Mouse (Mus musculus): ENCODE measurements around the gene Wfdc2. TPM values are rescaled to one million over a fixed set of nuclear protein-coding genes. Genes with fewer than 3 reads are reported as not detected.
"Not testable (repeated sequence)": the region's sequence is repeated elsewhere in the genome, so short reads cannot be mapped to it uniquely, and the experiment has no call there.

Wfdc2 gene
- polyA plus RNA-seq, 1 experiment from 2014 or later = 6.2 TPM

DNA sequence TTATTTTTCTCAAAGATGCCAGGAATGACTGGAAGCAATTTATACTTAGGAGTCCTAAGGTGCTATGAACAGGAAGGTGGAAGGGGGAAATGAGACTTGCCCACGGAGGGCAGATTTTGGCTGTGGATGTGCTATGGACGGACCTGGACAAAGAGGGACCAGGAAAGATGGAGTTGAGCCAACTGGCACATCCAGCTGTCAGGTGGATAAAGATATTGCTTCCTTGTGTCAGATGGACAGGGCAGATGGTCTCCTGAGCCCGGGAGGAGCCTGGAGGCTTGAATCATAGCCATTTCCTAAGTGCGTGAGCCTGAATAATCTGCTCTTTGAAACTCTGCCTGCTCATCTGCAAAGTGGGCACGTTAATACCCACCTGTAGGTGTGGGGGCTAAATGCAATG lies 2.1 kb downstream of the Wfdc2 start:
- no peak overlapping the region for H3K9ac ChIP-seq (ENCODE audit: low read length)
- H3K9me3 ChIP-seq (ENCODE audit: control insufficient read depth, low read length) = no peaks in the 10 kb centered on the region
- H3K27me3 ChIP-seq (ENCODE audit: control insufficient read depth, insufficient read depth, low read length) = peaks cover 27% of the 10 kb centered on the region
- H3K4me2 ChIP-seq (ENCODE audit: low read length) = no peak overlapping the region
- WGBS = 63% methylated on average over 5 of the region's 5 CpGs
- H3K27ac ChIP-seq (replicated peaks in 1 of 2; ENCODE audit: control insufficient read depth in 1 of 2, insufficient read depth in 1 of 2, low read depth in 2 of 2, low read length in 2 of 2) = no peak overlapping the region
- ATAC-seq (ENCODE audit: insufficient number of reproducible peaks, insufficient read depth, low FRiP score, low read depth) = no peak
- H3K4me3 ChIP-seq (ENCODE audit: control insufficient read depth in 1 of 2, insufficient read depth in 1 of 2, low read depth in 1 of 2, low read length in 2 of 2) = no peak overlapping the region
- H3K4me1 ChIP-seq (ENCODE audit: control insufficient read depth in 2 of 2, insufficient read depth in 2 of 2, low read length in 2 of 2) = peaks cover 0 to 14% of the 10 kb centered on the region in 2 experiments; a peak in 3 of 4 replicates
- H3K36me3 ChIP-seq (ENCODE audit: control insufficient read depth, insufficient read depth, low read length) = no peaks in the 10 kb centered on the region

GRCm38 (mm10) chr2:164566997-164567396 lies 4.8 kb downstream of the Wfdc2 start:
- WGBS = 88% methylated on average over 2 of the region's 2 CpGs
- Histone ChIP-seq H3K4me3 (ENCODE audit: control insufficient read depth in 1 of 2, insufficient read depth in 1 of 2, low read depth in 1 of 2, low read length in 2 of 2) (no peak overlapping the region), H3K27ac (replicated peaks in 1 of 2; ENCODE audit: control insufficient read depth in 1 of 2, insufficient read depth in 1 of 2, low read depth in 2 of 2, low read length in 2 of 2) (no peak overlapping the region), H3K36me3 (ENCODE audit: control insufficient read depth, insufficient read depth, low read length) (no peaks in the 10 kb centered on the region), H3K27me3 (ENCODE audit: control insufficient read depth, insufficient read depth, low read length) (peaks cover 17% of the 10 kb centered on the region), H3K9me3 (ENCODE audit: control insufficient read depth, low read length) (no peaks in the 10 kb centered on the region), H3K4me2 (ENCODE audit: low read length) (no peak overlapping the region), H3K4me1 (ENCODE audit: control insufficient read depth in 2 of 2, insufficient read depth in 2 of 2, low read length in 2 of 2) (peaks cover 0 to 14% of the 10 kb centered on the region in 2 experiments; a peak in 3 of 4 replicates), H3K9ac (ENCODE audit: low read length) (no peak overlapping the region)
- no peak for ATAC-seq (ENCODE audit: insufficient number of reproducible peaks, insufficient read depth, low FRiP score, low read depth)

DNA sequence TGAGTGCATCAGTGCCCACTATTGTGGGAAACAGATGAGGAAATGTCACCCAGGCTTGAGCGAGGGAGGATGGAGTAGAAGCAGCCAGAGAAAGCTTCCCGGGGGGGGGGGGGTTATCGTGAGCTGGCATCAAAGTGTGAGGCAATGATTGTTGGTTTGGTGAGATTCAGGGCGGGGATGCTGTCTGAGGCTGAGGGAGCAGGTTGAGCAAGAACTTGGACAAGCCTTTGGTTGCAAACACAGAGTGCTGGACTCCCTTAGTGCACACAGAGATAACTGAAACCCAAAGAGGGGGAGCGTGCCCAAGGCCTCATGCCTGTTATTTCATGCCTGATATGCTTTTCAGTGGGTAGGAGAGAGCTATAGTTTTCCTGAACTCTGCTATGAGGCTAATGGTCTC lies 5.2 kb downstream of the Wfdc2 start:
- H3K4me3 ChIP-seq (ENCODE audit: control insufficient read depth in 1 of 2, insufficient read depth in 1 of 2, low read depth in 1 of 2, low read length in 2 of 2) = no peak overlapping the region
- peaks cover 0 to 11% of the 10 kb centered on the region in 2 experiments; a peak in 3 of 4 replicates for H3K4me1 ChIP-seq (ENCODE audit: control insufficient read depth in 2 of 2, insufficient read depth in 2 of 2, low read length in 2 of 2)
- H3K4me2 ChIP-seq (ENCODE audit: low read length) = no peak overlapping the region
- H3K36me3 ChIP-seq (ENCODE audit: control insufficient read depth, insufficient read depth, low read length) = no peaks in the 10 kb centered on the region
- WGBS = 79% methylated on average over 5 of the region's 5 CpGs
- ATAC-seq (ENCODE audit: insufficient number of reproducible peaks, insufficient read depth, low FRiP score, low read depth) = no peak
- no peak overlapping the region for H3K9ac ChIP-seq (ENCODE audit: low read length)
- no peaks in the 10 kb centered on the region for H3K9me3 ChIP-seq (ENCODE audit: control insufficient read depth, low read length)
- peaks cover 13% of the 10 kb centered on the region for H3K27me3 ChIP-seq (ENCODE audit: control insufficient read depth, insufficient read depth, low read length)
- H3K27ac ChIP-seq (replicated peaks in 1 of 2; ENCODE audit: control insufficient read depth in 1 of 2, insufficient read depth in 1 of 2, low read depth in 2 of 2, low read length in 2 of 2) = no peak overlapping the region

DNA sequence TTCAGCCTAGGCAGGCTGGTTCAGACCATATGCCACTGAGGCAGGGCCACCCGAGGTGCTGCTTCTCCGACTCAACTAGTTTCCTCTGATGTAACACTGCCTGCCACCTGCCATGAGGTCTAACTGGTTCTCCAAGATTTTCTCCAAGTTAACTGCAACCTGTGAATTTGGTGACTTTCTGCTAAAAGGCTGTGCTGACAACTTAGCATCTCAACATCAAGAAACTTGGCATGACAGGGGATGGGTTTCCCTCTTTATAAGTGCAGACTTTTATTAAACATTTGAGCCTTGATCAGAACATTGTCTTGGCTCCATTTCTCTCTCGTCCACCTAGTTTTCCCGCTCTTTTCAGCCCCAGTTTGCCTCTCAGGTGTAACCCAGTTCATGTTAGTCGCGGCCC lies 11.1 kb downstream of the Wfdc2 start, which contains the start of gene Spint3:
Spint3 (minus strand) TSS at position 101 of the 400 bp plus-strand sequence.
- H3K9ac ChIP-seq (ENCODE audit: low read length); ATAC-seq (ENCODE audit: insufficient number of reproducible peaks, insufficient read depth, low FRiP score, low read depth); H3K36me3 ChIP-seq (ENCODE audit: control insufficient read depth, insufficient read depth, low read length); H3K4me2 ChIP-seq (ENCODE audit: low read length); H3K9me3 ChIP-seq (ENCODE audit: control insufficient read depth, low read length); H3K27me3 ChIP-seq (ENCODE audit: control insufficient read depth, insufficient read depth, low read length); H3K4me1 ChIP-seq (ENCODE audit: control insufficient read depth in 2 of 2, insufficient read depth in 2 of 2, low read length in 2 of 2); H3K4me3 ChIP-seq (ENCODE audit: control insufficient read depth in 1 of 2, insufficient read depth in 1 of 2, low read depth in 1 of 2, low read length in 2 of 2); H3K27ac ChIP-seq (replicated peaks in 1 of 2; ENCODE audit: control insufficient read depth in 1 of 2, insufficient read depth in 1 of 2, low read depth in 2 of 2, low read length in 2 of 2): not testable (repeated sequence)
- WGBS = 71% methylated on average over 6 of the region's 6 CpGs

DNA sequence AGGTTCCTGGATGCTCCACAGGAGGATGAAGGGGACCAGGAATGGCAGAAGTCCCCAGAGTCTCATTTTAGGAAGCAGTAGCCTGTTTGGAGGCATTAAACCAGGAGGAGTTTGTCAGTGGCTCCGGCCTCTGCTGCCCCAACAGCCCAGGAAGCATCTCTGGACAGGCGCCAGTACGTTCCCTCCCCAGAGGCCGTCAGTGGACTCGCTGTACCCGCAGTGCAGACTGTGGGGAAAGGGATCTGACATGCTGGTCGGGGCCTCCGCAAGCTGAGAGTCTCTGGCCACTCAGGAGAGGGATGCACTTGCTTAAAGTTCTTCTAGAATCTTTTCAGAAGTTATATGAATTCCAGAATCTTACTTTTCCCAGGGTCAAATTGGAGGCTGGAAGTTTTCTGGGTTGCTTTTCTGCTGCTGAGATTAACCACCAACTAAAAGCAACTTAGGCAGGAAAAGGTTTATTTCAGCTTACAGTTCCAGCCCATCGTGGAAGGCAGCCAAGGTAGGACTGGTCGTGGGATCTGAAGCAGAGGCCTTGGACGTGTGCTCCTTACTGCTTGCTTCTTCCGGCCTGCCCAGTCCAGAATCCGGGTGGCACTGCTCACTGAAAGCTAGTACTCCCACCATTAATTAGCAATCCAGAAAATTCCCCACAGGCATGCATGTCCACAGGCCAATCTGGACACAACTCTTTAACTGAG lies 23.0 kb downstream of the Wfdc2 start, which contains the start of gene Wfdc6a:
Wfdc6a (minus strand) TSS at position 423 of the 701 bp plus-strand sequence.
- not testable (repeated sequence) for H3K36me3 ChIP-seq (ENCODE audit: control insufficient read depth, insufficient read depth, low read length); H3K27ac ChIP-seq (replicated peaks in 1 of 2; ENCODE audit: control insufficient read depth in 1 of 2, insufficient read depth in 1 of 2, low read depth in 2 of 2, low read length in 2 of 2); H3K27me3 ChIP-seq (ENCODE audit: control insufficient read depth, insufficient read depth, low read length); H3K4me1 ChIP-seq (ENCODE audit: control insufficient read depth in 2 of 2, insufficient read depth in 2 of 2, low read length in 2 of 2); H3K4me2 ChIP-seq (ENCODE audit: low read length); H3K9me3 ChIP-seq (ENCODE audit: control insufficient read depth, low read length); H3K4me3 ChIP-seq (ENCODE audit: control insufficient read depth in 1 of 2, insufficient read depth in 1 of 2, low read depth in 1 of 2, low read length in 2 of 2); ATAC-seq (ENCODE audit: insufficient number of reproducible peaks, insufficient read depth, low FRiP score, low read depth); H3K9ac ChIP-seq (ENCODE audit: low read length)
- 46% methylated on average over 13 of the region's 13 CpGs for WGBS

DNA sequence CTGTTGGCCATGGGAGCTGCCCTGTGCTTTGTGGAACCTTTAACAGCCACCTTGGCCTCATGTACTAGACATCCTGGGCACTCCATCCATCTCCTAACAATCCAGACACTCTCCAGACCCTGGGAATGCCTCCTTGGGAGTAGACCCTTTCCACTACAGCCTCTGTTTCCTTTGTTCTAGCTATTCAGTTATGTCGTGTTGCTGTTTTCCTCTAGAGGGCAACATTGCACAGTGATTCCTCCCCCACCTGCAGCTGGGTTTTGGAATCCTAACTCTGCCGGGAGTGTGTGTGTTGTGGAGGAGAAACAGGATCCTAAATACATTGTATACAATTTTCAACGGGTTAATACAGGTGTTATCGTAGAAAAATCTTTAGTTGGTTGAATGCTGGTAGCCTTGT lies 29.8 kb downstream of the Wfdc2 start:
- no peak overlapping the region for H3K9ac ChIP-seq (ENCODE audit: low read length)
- no peak overlapping the region for H3K27ac ChIP-seq (replicated peaks in 1 of 2; ENCODE audit: control insufficient read depth in 1 of 2, insufficient read depth in 1 of 2, low read depth in 2 of 2, low read length in 2 of 2)
- WGBS = 3% methylated on average over 4 of the region's 4 CpGs
- H3K9me3 ChIP-seq (ENCODE audit: control insufficient read depth, low read length) = no peaks in the 10 kb centered on the region
- no peak overlapping the region for H3K4me2 ChIP-seq (ENCODE audit: low read length)
- no peaks in the 10 kb centered on the region for H3K36me3 ChIP-seq (ENCODE audit: control insufficient read depth, insufficient read depth, low read length)
- no peaks in the 10 kb centered on the region for H3K4me1 ChIP-seq (ENCODE audit: control insufficient read depth in 2 of 2, insufficient read depth in 2 of 2, low read length in 2 of 2)
- peaks cover 4% of the 10 kb centered on the region; the same call in 1 of the 2 replicates for H3K27me3 ChIP-seq (ENCODE audit: control insufficient read depth, insufficient read depth, low read length)
- no peak overlapping the region for H3K4me3 ChIP-seq (ENCODE audit: control insufficient read depth in 1 of 2, insufficient read depth in 1 of 2, low read depth in 1 of 2, low read length in 2 of 2)
- ATAC-seq (ENCODE audit: insufficient number of reproducible peaks, insufficient read depth, low FRiP score, low read depth) = no peak

- Histone ChIP-seq H3K4me3 (ENCODE audit: control insufficient read depth in 1 of 2, insufficient read depth in 1 of 2, low read depth in 1 of 2, low read length in 2 of 2) (no peak within 1 kb of the TSS), H3K9ac (ENCODE audit: low read length) (no peak within 1 kb of the TSS), H3K4me2 (ENCODE audit: low read length) (no peak within 1 kb of the TSS), H3K27ac (replicated peaks in 1 of 2; ENCODE audit: control insufficient read depth in 1 of 2, insufficient read depth in 1 of 2, low read depth in 2 of 2, low read length in 2 of 2) (no peak within 1 kb of the TSS), H3K9me3 (ENCODE audit: control insufficient read depth, low read length) (no peaks in the 10 kb centered on the region), H3K27me3 (ENCODE audit: control insufficient read depth, insufficient read depth, low read length) (peaks cover 4% of the 10 kb centered on the region; the same call in 1 of the 2 replicates), H3K36me3 (ENCODE audit: control insufficient read depth, insufficient read depth, low read length) (no peaks in the 10 kb centered on the region), H3K4me1 (ENCODE audit: control insufficient read depth in 2 of 2, insufficient read depth in 2 of 2, low read length in 2 of 2) (no peaks in the 10 kb centered on the region)
- ATAC-seq (ENCODE audit: insufficient number of reproducible peaks, insufficient read depth, low FRiP score, low read depth) = no peak
- 61% methylated on average over 4 of the region's 4 CpGs for WGBS
These were observed 31.3 kb downstream of the Wfdc2 start, which contains the start of gene Eppin for GRCm38 (mm10) chr2:164593494-164593893. Gene Eppin, minus strand, starts transcription at chr2:164593594.
